Mouse (Mus musculus): ENCODE data around the gene Tfb2m.

The Tfb2m gene

GRCm38 (mm10) chr1:179556921-179557320, 10.9 kb upstream of the Tfb2m start:
- no peak for DNase-seq

- no peak for DNase-seq
These were observed 7.9 kb upstream of the Tfb2m start for GRCm38 (mm10) chr1:179553949-179554347.

- peak; percentile 38 for DNase-seq
These were observed 7.3 kb upstream of the Tfb2m start for GRCm38 (mm10) chr1:179553197-179553948.

- DNase-seq, result no peak
These were observed 6.7 kb upstream of the Tfb2m start for GRCm38 (mm10) chr1:179552751-179553150.

GRCm38 (mm10) chr1:179551921-179552320, 5.9 kb upstream of the Tfb2m start:
- no peak for DNase-seq

- no peak for DNase-seq
These were observed 5.3 kb upstream of the Tfb2m start for GRCm38 (mm10) chr1:179551336-179551735.

GRCm38 (mm10) chr1:179548996-179549752, 3.1 kb upstream of the Tfb2m start:
- DNase-seq, result no peak

- no peak for DNase-seq
These were observed 2.2 kb upstream of the Tfb2m start for GRCm38 (mm10) chr1:179548220-179548619.

- peak; percentile 18 for DNase-seq
These were observed 1.1 kb upstream of the Tfb2m start for GRCm38 (mm10) chr1:179547176-179547575.

- DNase-seq, result no peak
These were observed 467 bp upstream of the Tfb2m start for GRCm38 (mm10) chr1:179546551-179546917.

- DNase-seq, result no peak
These were observed 4.6 kb downstream of the Tfb2m start for GRCm38 (mm10) chr1:179541502-179541901.

- DNase-seq, result no peak
These were observed 6.2 kb downstream of the Tfb2m start for GRCm38 (mm10) chr1:179539887-179540286.

- no peak for DNase-seq
These were observed 7.0 kb downstream of the Tfb2m start for GRCm38 (mm10) chr1:179539054-179539453.

- DNase-seq, result no peak
These were observed 26.2 kb downstream of the Tfb2m start for GRCm38 (mm10) chr1:179519901-179520300.

- peak; percentile 87 for DNase-seq
These were observed 28.2 kb downstream of the Tfb2m start, which contains the start of gene Smyd3 for GRCm38 (mm10) chr1:179517713-179518465. Gene Smyd3 (minus strand): TSS chr1:179518041.

- DNase-seq, result peak; percentile 6
These were observed 28.9 kb downstream of the Tfb2m start for GRCm38 (mm10) chr1:179516941-179517712.

GRCm38 (mm10) chr1:179511895-179512294, 34.2 kb downstream of the Tfb2m start:
- no peak for DNase-seq

GRCm38 (mm10) chr1:179510546-179511340, 35.3 kb downstream of the Tfb2m start:
- no peak for DNase-seq

- DNase-seq, result peak; percentile 33
These were observed 39.3 kb downstream of the Tfb2m start for GRCm38 (mm10) chr1:179506530-179507315.

- DNase-seq, result no peak
These were observed 43.5 kb downstream of the Tfb2m start for GRCm38 (mm10) chr1:179502565-179502964.

GRCm38 (mm10) chr1:179499257-179499656, 46.8 kb downstream of the Tfb2m start:
- DNase-seq, result no peak
